Mouse (Mus musculus) heart, adult 18-20 months (tissue): ENCODE measurements around the gene Vps45. TPM values are rescaled to one million over a fixed set of nuclear protein-coding genes. Genes with fewer than 3 reads are reported as not detected.
A peak's percentile ranks its signal among the peaks of the same experiment; 100 is the strongest.

ENCODE experiments used
- DNase-seq, 2 experiments: peaks; one replicate each; pipeline ENCODE4 v3.0.0; 2021 to 2022; ENCODE audit warnings: mixed read lengths in 1 of 2
- total RNA-seq, 2 experiments: library from RNA; stranded (reverse); gene quantifications; 2 replicates each; pipeline ENCODE4 v1.2.3; 2021

Vps45 gene
- total RNA-seq, 2 experiments from 2014 or later, result 22.5 to 27.1 TPM

- no peak for DNase-seq
Measured at GRCm38 (mm10) chr3:96038156-96038555, 20.1 kb downstream of the Vps45 start.

GRCm38 (mm10) chr3:96036796-96037195 is 21.5 kb downstream of the Vps45 start:
- no peak for DNase-seq

- no peak for DNase-seq
Measured at GRCm38 (mm10) chr3:96033046-96033445, 25.2 kb downstream of the Vps45 start.

GRCm38 (mm10) chr3:96032652-96033017 is 25.6 kb downstream of the Vps45 start:
- DNase-seq, result no peak

- DNase-seq, result no peak
Measured at GRCm38 (mm10) chr3:96031991-96032651, 26.1 kb downstream of the Vps45 start.

- DNase-seq, result peak in 1 of 2 experiments; percentile 11
Measured at GRCm38 (mm10) chr3:96029766-96030165, 28.5 kb downstream of the Vps45 start.

- DNase-seq, result peak; percentile 30 to 56
Measured at GRCm38 (mm10) chr3:96029336-96029735, 28.9 kb downstream of the Vps45 start.

GRCm38 (mm10) chr3:96027875-96028274 is 30.4 kb downstream of the Vps45 start:
- DNase-seq, result no peak

GRCm38 (mm10) chr3:96027145-96027544 is 31.1 kb downstream of the Vps45 start:
- DNase-seq, result no peak

- DNase-seq, result no peak
Measured at GRCm38 (mm10) chr3:96021421-96022128, 36.7 kb downstream of the Vps45 start.

- no peak for DNase-seq
Measured at GRCm38 (mm10) chr3:96020735-96021134, 37.5 kb downstream of the Vps45 start.

- no peak for DNase-seq
Measured at GRCm38 (mm10) chr3:96017461-96017860, 40.8 kb downstream of the Vps45 start.

GRCm38 (mm10) chr3:96016257-96016889 is 41.9 kb downstream of the Vps45 start:
- DNase-seq, result no peak

GRCm38 (mm10) chr3:96015681-96016080 is 42.6 kb downstream of the Vps45 start:
- DNase-seq, result no peak

GRCm38 (mm10) chr3:96012805-96013204 is 45.5 kb downstream of the Vps45 start:
- peak in 1 of 2 experiments; percentile 28 for DNase-seq

GRCm38 (mm10) chr3:96008463-96008862 is 49.8 kb downstream of the Vps45 start:
- DNase-seq, result no peak

- no peak for DNase-seq
Measured at GRCm38 (mm10) chr3:96001560-96001959, 56.7 kb downstream of the Vps45 start.

GRCm38 (mm10) chr3:96000921-96001501 is 57.3 kb downstream of the Vps45 start:
- DNase-seq, result peak; percentile 54

GRCm38 (mm10) chr3:96000080-96000632 is 58.1 kb downstream of the Vps45 start:
- DNase-seq, result peak; percentile 49 to 61

- DNase-seq, result peak in 1 of 2 experiments; percentile 20
Measured at GRCm38 (mm10) chr3:95999308-96000079, 58.8 kb downstream of the Vps45 start.

GRCm38 (mm10) chr3:95997203-95997721 is 61.0 kb downstream of the Vps45 start:
- peak; percentile 48 to 55 for DNase-seq
